Mouse (Mus musculus) brain, adult 2 months (tissue): ENCODE data around the gene Arl2bp.

ENCODE experiments used
- DNase-seq: peaks from one replicate; pipeline ENCODE4 v3.0.0; 2011; ENCODE audit warnings: low read depth, low spot score

The Arl2bp gene

GRCm38 (mm10) chr8:94666456-94667308 lies at the start of gene Arl2bp:
Arl2bp (plus strand) TSS chr8:94666600.
- peak; percentile 98 for DNase-seq

GRCm38 (mm10) chr8:94624885-94625284 lies 41.5 kb upstream of the Arl2bp start:
- no peak for DNase-seq

GRCm38 (mm10) chr8:94633564-94634194 lies 32.7 kb upstream of the Arl2bp start:
- no peak for DNase-seq

GRCm38 (mm10) chr8:94634211-94634610 lies 32.2 kb upstream of the Arl2bp start:
- no peak for DNase-seq

- DNase-seq, result no peak
These were observed 25.2 kb upstream of the Arl2bp start for GRCm38 (mm10) chr8:94641183-94641582.

GRCm38 (mm10) chr8:94641938-94642337 lies 24.5 kb upstream of the Arl2bp start:
- DNase-seq, result no peak

GRCm38 (mm10) chr8:94645202-94645601 lies 21.2 kb upstream of the Arl2bp start:
- no peak for DNase-seq

GRCm38 (mm10) chr8:94646165-94646564 lies 20.2 kb upstream of the Arl2bp start:
- DNase-seq, result peak; percentile 69

GRCm38 (mm10) chr8:94649496-94649895 lies 16.9 kb upstream of the Arl2bp start:
- DNase-seq, result peak; percentile 31

- no peak for DNase-seq
These were observed 13.4 kb upstream of the Arl2bp start for GRCm38 (mm10) chr8:94652951-94653350.

- DNase-seq, result no peak
These were observed 11.4 kb upstream of the Arl2bp start for GRCm38 (mm10) chr8:94654994-94655393.

GRCm38 (mm10) chr8:94658031-94658430 lies 8.4 kb upstream of the Arl2bp start:
- no peak for DNase-seq

- no peak for DNase-seq
These were observed 6.0 kb upstream of the Arl2bp start for GRCm38 (mm10) chr8:94660418-94660817.

GRCm38 (mm10) chr8:94664722-94665121 lies 1.7 kb upstream of the Arl2bp start:
- no peak for DNase-seq

- no peak for DNase-seq
These were observed 8.0 kb downstream of the Arl2bp start for GRCm38 (mm10) chr8:94674384-94674783.

- DNase-seq, result no peak
These were observed 9.5 kb downstream of the Arl2bp start for GRCm38 (mm10) chr8:94675923-94676322.

- DNase-seq, result peak; percentile 95
These were observed 12.2 kb downstream of the Arl2bp start for GRCm38 (mm10) chr8:94678582-94678981.

GRCm38 (mm10) chr8:94680414-94680813 lies 14.0 kb downstream of the Arl2bp start:
- DNase-seq, result no peak

GRCm38 (mm10) chr8:94682732-94683524 lies 16.5 kb downstream of the Arl2bp start:
- DNase-seq, result no peak

- peak; percentile 84 for DNase-seq
These were observed 17.9 kb downstream of the Arl2bp start for GRCm38 (mm10) chr8:94684287-94684686.

- DNase-seq, result no peak
These were observed 19.6 kb downstream of the Arl2bp start for GRCm38 (mm10) chr8:94685953-94686352.

GRCm38 (mm10) chr8:94694701-94695100 lies 28.3 kb downstream of the Arl2bp start:
- no peak for DNase-seq
